Mouse (Mus musculus) CH12.LX (cell line): ENCODE data around the gene Avpi1. TPM values are rescaled to one million over a fixed set of nuclear protein-coding genes. Genes with fewer than 3 reads are reported as not detected.

Experiments
- DNase-seq: peaks from one replicate; pipeline ENCODE4 v3.0.0-alpha.2; 2013; ENCODE audit errors: extremely low read depth
- H3K27ac ChIP-seq: 2 replicates; pipeline ENCODE4 v1.5.1; 2012; ENCODE audit warnings: low read depth, mild to moderate bottlenecking, control low read depth, moderate library complexity; ENCODE audit not compliant: insufficient read depth
- H3K27me3 ChIP-seq: replicated peaks from 2 replicates; pipeline ENCODE3; 2012; ENCODE audit warnings: inconsistent platforms
- H3K36me3 ChIP-seq, 2 experiments: replicated peaks in 1 of 2; 2 replicates each; pipeline versions ENCODE3 to v1.6.1; 2012; ENCODE audit warnings: inconsistent platforms in 1 of 2, low read length in 1 of 2, mild to moderate bottlenecking in 1 of 2, mixed read lengths in 1 of 2, moderate library complexity in 1 of 2; ENCODE audit not compliant: control insufficient read depth in 1 of 2, insufficient read depth in 1 of 2
- H3K4me1 ChIP-seq, 2 experiments: 2 replicates each; pipeline ENCODE4 v1.6.1; 2012; ENCODE audit warnings: inconsistent platforms in 1 of 2, moderate library complexity in 1 of 2; ENCODE audit not compliant: insufficient read depth in 2 of 2, control insufficient read depth in 1 of 2
- H3K4me2 ChIP-seq: 2 replicates; pipeline ENCODE4 v1.6.1; 2012; ENCODE audit warnings: low read depth, mild to moderate bottlenecking, control low read depth; ENCODE audit not compliant: poor library complexity, insufficient read depth, severe bottlenecking
- H3K4me3 ChIP-seq, 3 experiments: fragments of 150-350 bp in 1 of 3; sonication (generic) in 1 of 3; replicated peaks in 1 of 3; 2 replicates each; pipeline versions ENCODE3 to v1.5.1; 2011 to 2012; ENCODE audit warnings: low read depth in 2 of 3, low read length in 2 of 3, mild to moderate bottlenecking in 2 of 3, moderate library complexity in 2 of 3, control low read depth in 1 of 3, improper control_type of control experiment in 1 of 3, inconsistent platforms in 1 of 3, mixed read lengths in 1 of 3; ENCODE audit not compliant: poor library complexity in 1 of 3
- H3K79me2 ChIP-seq: replicated peaks from 2 replicates; pipeline ENCODE4 v1.6.1; 2012; ENCODE audit warnings: mild to moderate bottlenecking, moderate library complexity; ENCODE audit not compliant: control insufficient read depth, poor library complexity, insufficient read depth, severe bottlenecking; ENCODE audit errors: extremely low read depth
- H3K9ac ChIP-seq: 2 replicates; pipeline ENCODE4 v1.6.1; 2012; ENCODE audit warnings: low read depth, mild to moderate bottlenecking, control low read depth, moderate library complexity; ENCODE audit not compliant: insufficient read depth
- H3K9me3 ChIP-seq: replicated peaks from 2 replicates; pipeline ENCODE3; 2012; ENCODE audit warnings: low read length, inconsistent platforms, mixed read lengths
- E2F4 ChIP-seq: IDR thresholded peaks from 2 replicates; pipeline ENCODE4 v1.6.1; 2011; ENCODE audit warnings: low read depth, low read length, improper control_type of control experiment; ENCODE audit not compliant: insufficient replicate concordance
- ELF1 ChIP-seq: IDR thresholded peaks from 2 replicates; pipeline ENCODE4 v1.6.1; 2014; ENCODE audit warnings: low read depth, mild to moderate bottlenecking, inconsistent platforms, low read length, improper control_type of control experiment
- GABPA ChIP-seq: IDR thresholded peaks from 2 replicates; pipeline ENCODE4 v1.6.1; 2012; ENCODE audit warnings: low read depth, low read length, improper control_type of control experiment, inconsistent platforms; ENCODE audit not compliant: insufficient replicate concordance
- IRF4 ChIP-seq: IDR thresholded peaks from 2 replicates; pipeline ENCODE4 v1.6.1; 2014; ENCODE audit warnings: low read depth, mild to moderate bottlenecking, inconsistent platforms, low read length, improper control_type of control experiment
- JUN ChIP-seq: IDR thresholded peaks from 2 replicates; pipeline ENCODE4 v1.6.1; 2011; ENCODE audit warnings: low read depth, mild to moderate bottlenecking, low read length, improper control_type of control experiment, moderate library complexity; ENCODE audit not compliant: insufficient read depth
- JUND ChIP-seq: conservative IDR thresholded peaks from 2 replicates; pipeline ENCODE4 v1.6.1; 2011; ENCODE audit warnings: low read depth, low read length, improper control_type of control experiment
- MAFK ChIP-seq: IDR thresholded peaks from 2 replicates; pipeline ENCODE4 v1.6.1; 2011; ENCODE audit warnings: low read length, improper control_type of control experiment; ENCODE audit not compliant: insufficient replicate concordance
- MAZ ChIP-seq: IDR thresholded peaks from 2 replicates; pipeline ENCODE4 v1.6.1; 2012; ENCODE audit warnings: low read depth, mild to moderate bottlenecking, inconsistent platforms, low read length, improper control_type of control experiment, moderate library complexity
- POLR2A ChIP-seq: IDR thresholded peaks from 2 replicates; pipeline ENCODE4 v1.6.1; 2011; ENCODE audit warnings: low read depth, mild to moderate bottlenecking, improper control_type of control experiment, low read length
- TCF12 ChIP-seq: IDR thresholded peaks from 2 replicates; pipeline ENCODE4 v1.6.1; 2014; ENCODE audit warnings: low read depth, mild to moderate bottlenecking, inconsistent platforms, low read length, improper control_type of control experiment
- USF1 ChIP-seq: IDR thresholded peaks from 2 replicates; pipeline ENCODE4 v1.6.1; 2014; ENCODE audit warnings: low read depth, mild to moderate bottlenecking, inconsistent platforms, low read length, improper control_type of control experiment
- ZC3H11A ChIP-seq: IDR thresholded peaks from 2 replicates; pipeline ENCODE4 v1.6.1; 2012; ENCODE audit warnings: low read depth, mild to moderate bottlenecking, inconsistent platforms, low read length, improper control_type of control experiment
- ZKSCAN1 ChIP-seq: IDR thresholded peaks from 2 replicates; pipeline ENCODE4 v1.6.1; 2012; ENCODE audit warnings: low read depth, inconsistent platforms, low read length, improper control_type of control experiment, borderline replicate concordance
- ZMIZ1 ChIP-seq: IDR thresholded peaks from 2 replicates; pipeline ENCODE4 v1.6.1; 2012; ENCODE audit warnings: low read depth, mild to moderate bottlenecking, inconsistent platforms, low read length, improper control_type of control experiment
- ZNF384 ChIP-seq: IDR thresholded peaks from 2 replicates; pipeline ENCODE4 v1.6.1; 2012; ENCODE audit warnings: low read depth, low read length, improper control_type of control experiment, inconsistent platforms
- dilution Hi-C: fragments of 300-500 bp; cut with MboI; formaldehyde crosslinking; loops from 2 replicates; pipeline ENCODE4 v1.14.3; 2020; ENCODE audit warnings: low sequenced_read_pairs; ENCODE audit not compliant: extremely low pct_unique_long_range_greater_than_20kb, extremely low pct_ligation_motif_present
- in situ Hi-C: fragments of 300-500 bp; cut with MboI; formaldehyde crosslinking; loops from 3 replicates; pipeline ENCODE4 v1.14.3; 2019; ENCODE audit warnings: low sequenced_read_pairs, low pct_ligation_motif_present, low pct_unique_long_range_greater_than_20kb, mixed read lengths
- polyA plus RNA-seq: library from polyadenylated mRNA; unstranded; fragments of >175 nt; gene quantifications from 2 replicates; pipeline ENCODE4 v1.2.1, GENCODE M21; 2012; ENCODE audit warnings: low read depth; ENCODE audit not compliant: insufficient read length
- total RNA-seq, 2 experiments: library from RNA; depleted of rRNA; stranded (reverse); fragments of 300-350 nt in 1 of 2; fragments of >200 nt in 1 of 2; gene quantifications; 2 replicates each; pipeline ENCODE4 v1.2.3; 2012 to 2014

The Avpi1 gene
- total and polyA plus RNA-seq, 3 experiments = 5.9 to 9.3 (median 9.0) TPM

- DNase-seq = no peak
- no peaks in the 10 kb centered on the region for H3K79me2 ChIP-seq
- dilution Hi-C loops (no loop called here), in situ Hi-C loops (no loop called here)
- peak overlapping the region; percentile 72 for H3K27ac ChIP-seq
- peak overlapping the region; percentile 17; the same call in 1 of the 2 replicates for H3K9ac ChIP-seq
- H3K4me1 ChIP-seq = peaks cover 3 to 10% of the 10 kb centered on the region in 2 experiments; a peak in 3 of 4 replicates
- H3K27me3 ChIP-seq = peaks cover 2% of the 10 kb centered on the region
- H3K36me3 ChIP-seq = no peaks in the 10 kb centered on the region
- no peak overlapping the region for H3K4me2 ChIP-seq
- peak overlapping the region in 1 of 3 experiments; percentile 29 for H3K4me3 ChIP-seq
- TF ChIP-seq TCF12 = no peak
- TF ChIP-seq POLR2A = no peak
- no peak for TF ChIP-seq USF1
- TF ChIP-seq JUND = no peak
- TF ChIP-seq ZNF384 = no peak
- TF ChIP-seq GABPA = no peak
- TF ChIP-seq ELF1 = no peak
- no peak for TF ChIP-seq JUN
- TF ChIP-seq E2F4 = no peak
- TF ChIP-seq ZC3H11A = no peak
- TF ChIP-seq ZMIZ1 = no peak
- no peaks in the 10 kb centered on the region for H3K9me3 ChIP-seq
Measured at GRCm38 (mm10) chr19:42158246-42159017, 29.6 kb upstream of the Avpi1 start.

GRCm38 (mm10) chr19:42157493-42158237 is 28.8 kb upstream of the Avpi1 start:
- peaks cover 7% of the 10 kb centered on the region for H3K27me3 ChIP-seq
- in situ Hi-C loops = no loop called here
- peak overlapping the region; percentile 72 for H3K27ac ChIP-seq
- peak; percentile 61 for DNase-seq
- H3K9ac ChIP-seq = peak overlapping the region; percentile 17
- no peaks in the 10 kb centered on the region for H3K36me3 ChIP-seq
- TF ChIP-seq ELF1 (peak; percentile 58), IRF4 (0 out of 2 replicates have a peak, but pooled peaks have one; percentile 12), ZMIZ1 (no peak), POLR2A (0 out of 2 replicates have a peak, but pooled peaks have one; percentile 34), MAFK (no peak), MAZ (no peak), TCF12 (0 out of 2 replicates have a peak, but pooled peaks have one; percentile 23), ZKSCAN1 (no peak), ZNF384 (peak; percentile 81)
- peak overlapping the region in 1 of 3 experiments; percentile 29 for H3K4me3 ChIP-seq
- H3K9me3 ChIP-seq = no peaks in the 10 kb centered on the region
- dilution Hi-C loops = no loop called here
- peak overlapping the region; percentile 47; the same call in 1 of the 2 replicates for H3K4me2 ChIP-seq
- peaks cover 3 to 10% of the 10 kb centered on the region in 2 experiments; a peak in 3 of 4 replicates for H3K4me1 ChIP-seq
- H3K79me2 ChIP-seq = no peaks in the 10 kb centered on the region
